Comparison of ENCODE assay signal across 8 mouse cellular contexts in the genomic region with DNA sequence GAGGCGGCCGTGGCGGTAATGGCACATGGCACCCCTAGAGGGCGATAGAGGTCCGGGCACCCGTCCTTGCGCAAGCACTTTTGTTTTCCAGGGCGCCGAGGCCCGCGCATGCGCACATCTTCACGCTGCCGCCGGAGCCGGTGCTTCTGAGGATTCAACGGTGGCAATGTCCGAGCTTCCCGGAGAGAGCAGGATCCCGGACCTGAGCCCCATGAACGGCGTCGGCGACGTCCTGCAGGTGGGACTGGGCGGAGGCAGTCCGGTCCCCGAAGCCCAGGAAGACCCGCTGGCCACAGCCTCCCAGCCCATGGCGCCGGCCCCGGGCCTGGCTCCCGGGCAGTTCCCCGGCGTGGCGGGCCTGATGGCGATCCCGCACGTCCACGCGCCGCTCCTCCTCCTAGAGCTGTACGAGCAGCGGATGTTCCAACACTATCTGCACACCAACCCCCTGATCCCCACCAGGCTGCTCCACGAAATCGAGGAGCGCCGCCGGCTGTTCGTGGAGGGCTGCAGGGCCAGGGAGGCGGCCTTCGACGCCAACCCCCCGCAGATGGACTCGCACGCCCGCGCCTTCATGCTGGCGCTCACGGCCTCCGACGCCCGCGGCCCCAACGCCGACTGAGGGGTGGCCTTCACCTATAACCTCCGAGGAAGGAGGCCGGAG. TPM values are rescaled to one million over a fixed set of nuclear protein-coding genes. Genes with fewer than 3 reads are reported as not detected.
DNase-seq lines count a peak whose midpoint lies in the region; ATAC-seq and TF ChIP-seq lines count a peak whose summit lies in the region.

A gene (plus strand): TSS at position 125 of the 664 bp plus-strand sequence.

- peak; percentile 87 for TF ChIP-seq CTCF in E14TG2a.4 (conservative IDR thresholded peaks at IDR 0.05; ENCODE audit: low read length)

- H3K36me3 ChIP-seq in E14TG2a.4 (ENCODE audit: insufficient read depth, low read length): peaks cover 9% of the 10 kb centered on the region
- H3K36me3 ChIP-seq in forebrain, embryonic 11.5 days (ENCODE audit: control insufficient read depth, insufficient read depth, low read length): no peaks in the 10 kb centered on the region
- H3K36me3 ChIP-seq in heart, embryonic 16.5 days (ENCODE audit: control insufficient read depth, insufficient read depth): no peaks in the 10 kb centered on the region
- no peaks in the 10 kb centered on the region for H3K36me3 ChIP-seq in liver, embryonic 13.5 days
- no peaks in the 10 kb centered on the region for H3K36me3 ChIP-seq in stomach, embryonic 15.5 days

- DNase-seq in c-Kit-positive CD71-positive TER-119-positive erythroid progenitor cells, embryonic 14.5 days (ENCODE audit: low spot score): peak; percentile 94
- DNase-seq in forebrain, embryonic 11.5 days (ENCODE audit: low spot score): peak; percentile 97
- peak; percentile 95 to 97 for DNase-seq in kidney, postnatal 25 days
- DNase-seq in liver, embryonic 13.5 days: peak; percentile 90
- DNase-seq in neural tube, embryonic 10.5 days (ENCODE audit: extremely low spot score, low spot score): peak; percentile 98

- peak within 1 kb of the TSS; percentile 93 for H3K9ac ChIP-seq in forebrain, embryonic 11.5 days (ENCODE audit: low read length)
- peak within 1 kb of the TSS; percentile 99 for H3K9ac ChIP-seq in heart, embryonic 16.5 days (ENCODE audit: low read length)
- H3K9ac ChIP-seq in liver, embryonic 13.5 days: peak within 1 kb of the TSS; percentile 86
- peak within 1 kb of the TSS; percentile 82 for H3K9ac ChIP-seq in stomach, embryonic 15.5 days

- peak within 1 kb of the TSS; percentile 83 for H3K4me2 ChIP-seq in forebrain, embryonic 11.5 days (ENCODE audit: low read depth, low read length, severe bottlenecking)
- H3K4me2 ChIP-seq in heart, embryonic 16.5 days (ENCODE audit: low read depth, low read length): peak within 1 kb of the TSS; percentile 88
- H3K4me2 ChIP-seq in liver, embryonic 13.5 days: peak within 1 kb of the TSS; percentile 92
- peak within 1 kb of the TSS; percentile 93 for H3K4me2 ChIP-seq in stomach, embryonic 15.5 days

- 3% methylated on average over 68 of the region's 68 CpGs for WGBS in forebrain, embryonic 11.5 days
- 3% methylated on average over 68 of the region's 68 CpGs for WGBS in heart, embryonic 16.5 days
- WGBS in liver, embryonic 13.5 days (ENCODE audit: insufficient replicate concordance): 4% methylated on average over 68 of the region's 68 CpGs
- WGBS in stomach, embryonic 15.5 days: 5% methylated on average over 68 of the region's 68 CpGs

- H3K27me3 ChIP-seq in E14TG2a.4 (ENCODE audit: insufficient read depth, low read length): 0 out of 2 replicates have a peak, but pooled peaks cover 6% of the 10 kb centered on the region
- H3K27me3 ChIP-seq in forebrain, embryonic 11.5 days (ENCODE audit: control insufficient read depth, insufficient read depth, low read length): no peaks in the 10 kb centered on the region
- no peaks in the 10 kb centered on the region for H3K27me3 ChIP-seq in heart, embryonic 16.5 days (ENCODE audit: control insufficient read depth, insufficient read depth, low read length)
- H3K27me3 ChIP-seq in liver, embryonic 13.5 days: no peaks in the 10 kb centered on the region
- H3K27me3 ChIP-seq in stomach, embryonic 15.5 days (replicated peaks): no peaks in the 10 kb centered on the region

- peak within 1 kb of the TSS; percentile 37; the same call in 1 of the 2 replicates for H3K27ac ChIP-seq in forebrain, embryonic 11.5 days (ENCODE audit: low read depth, low read length)
- H3K27ac ChIP-seq in heart, embryonic 16.5 days (ENCODE audit: low read length): peak within 1 kb of the TSS; percentile 77
- H3K27ac ChIP-seq in liver, embryonic 13.5 days: peak within 1 kb of the TSS; percentile 55
- peak within 1 kb of the TSS; percentile 80 for H3K27ac ChIP-seq in stomach, embryonic 15.5 days

- peak within 1 kb of the TSS; percentile 91 for H3K4me3 ChIP-seq in E14TG2a.4 (replicated peaks; ENCODE audit: low read length)
- peak within 1 kb of the TSS; percentile 61 for H3K4me3 ChIP-seq in forebrain, embryonic 11.5 days (ENCODE audit: low read depth, low read length)
- H3K4me3 ChIP-seq in heart, embryonic 16.5 days (ENCODE audit: low read length): peak within 1 kb of the TSS; percentile 83
- H3K4me3 ChIP-seq in liver, embryonic 13.5 days (replicated peaks): peak within 1 kb of the TSS; percentile 75
- H3K4me3 ChIP-seq in stomach, embryonic 15.5 days (replicated peaks): peak within 1 kb of the TSS; percentile 80

- peak; percentile 80 for ATAC-seq in forebrain, embryonic 11.5 days (replicated peaks; ENCODE audit: low FRiP score)
- peak; percentile 63 for ATAC-seq in heart, embryonic 16.5 days (replicated peaks; ENCODE audit: extremely low read depth, insufficient read depth, low FRiP score)
- ATAC-seq in liver, embryonic 13.5 days (ENCODE audit: low read depth): peak; percentile 78
- ATAC-seq in stomach, embryonic 15.5 days (ENCODE audit: insufficient read depth, low FRiP score, low read depth): peak; percentile 76

- H3K9me3 ChIP-seq in E14TG2a.4 (ENCODE audit: low read length): no peaks in the 10 kb centered on the region
- no peaks in the 10 kb centered on the region for H3K9me3 ChIP-seq in forebrain, embryonic 11.5 days (ENCODE audit: control insufficient read depth, low read length)
- no peaks in the 10 kb centered on the region for H3K9me3 ChIP-seq in heart, embryonic 16.5 days (replicated peaks; ENCODE audit: control insufficient read depth, low read length)
- no peaks in the 10 kb centered on the region for H3K9me3 ChIP-seq in liver, embryonic 13.5 days (replicated peaks)
- H3K9me3 ChIP-seq in stomach, embryonic 15.5 days: no peaks in the 10 kb centered on the region

- H3K4me1 ChIP-seq in E14TG2a.4 (replicated peaks; ENCODE audit: low read depth, low read length): peaks cover 25% of the 10 kb centered on the region
- peaks cover 3% of the 10 kb centered on the region; the same call in 1 of the 2 replicates for H3K4me1 ChIP-seq in forebrain, embryonic 11.5 days (replicated peaks; ENCODE audit: control insufficient read depth, insufficient read depth, low read length)
- H3K4me1 ChIP-seq in heart, embryonic 16.5 days (ENCODE audit: control insufficient read depth, insufficient read depth, low read length): no peaks in the 10 kb centered on the region; the same call in 1 of the 2 replicates
- peaks cover 9% of the 10 kb centered on the region for H3K4me1 ChIP-seq in liver, embryonic 13.5 days (replicated peaks)
- H3K4me1 ChIP-seq in stomach, embryonic 15.5 days: peaks cover 7% of the 10 kb centered on the region

RNA-seq across cellular contexts. Expression of the gene that starts here (rescaled TPM):
- polyA plus RNA-seq in forebrain, embryonic 11.5 days (2014; fragmentation: Nextera tagmentation; extraction: Ambion mirVana): 15.4 and 17.3 TPM in 2 replicates
- polyA plus RNA-seq in heart, embryonic 16.5 days (2015; fragmentation: Nextera tagmentation; extraction: Ambion mirVana): 6.6 and 7.3 TPM in 2 replicates
- polyA plus RNA-seq in liver, embryonic 13.5 days (2015; fragmentation: Nextera tagmentation; extraction: Ambion mirVana): 2.5 and 2.6 TPM in 2 replicates
- 11.5 and 12.0 TPM in 2 replicates for polyA plus RNA-seq in stomach, embryonic 15.5 days (2015; fragmentation: Nextera tagmentation; extraction: Ambion mirVana)

Comparison
In these comparisons a context has a peak if more than half of its experiments do, and no peak if none do; other contexts are left out.
1. Peak in every context shown above with its lines: DNase-seq, ATAC-seq, H3K4me3 ChIP-seq and H3K27ac ChIP-seq.